Mouse (Mus musculus) urinary bladder, adult 18-20 months (tissue): ENCODE data around the gene Rasgef1b.

Source experiments
- DNase-seq, 2 experiments: peaks; one replicate each; pipeline ENCODE4 v3.0.0; 2022; ENCODE audit warnings: low spot score in 2 of 2, mixed read lengths in 2 of 2

Rasgef1b gene

GRCm38 (mm10) chr5:99374460-99374859 lies 354.4 kb downstream of the Rasgef1b start:
- DNase-seq: no peak

GRCm38 (mm10) chr5:99373570-99374151 lies 355.2 kb downstream of the Rasgef1b start:
- no peak for DNase-seq

- no peak for DNase-seq
Observed at GRCm38 (mm10) chr5:99370636-99371035, 358.2 kb downstream of the Rasgef1b start.

GRCm38 (mm10) chr5:99369256-99369655 lies 359.6 kb downstream of the Rasgef1b start:
- DNase-seq: no peak

- no peak for DNase-seq
Observed at GRCm38 (mm10) chr5:99368615-99369014, 360.2 kb downstream of the Rasgef1b start.

- DNase-seq: no peak
Observed at GRCm38 (mm10) chr5:99360531-99360930, 368.3 kb downstream of the Rasgef1b start.

GRCm38 (mm10) chr5:99359251-99359650 lies 369.6 kb downstream of the Rasgef1b start:
- DNase-seq: no peak

GRCm38 (mm10) chr5:99354640-99355132 lies 374.2 kb downstream of the Rasgef1b start:
- no peak for DNase-seq

- no peak for DNase-seq
Observed at GRCm38 (mm10) chr5:99350030-99350429, 378.8 kb downstream of the Rasgef1b start.

- DNase-seq: no peak
Observed at GRCm38 (mm10) chr5:99348257-99348849, 380.5 kb downstream of the Rasgef1b start.

- DNase-seq: no peak
Observed at GRCm38 (mm10) chr5:99342527-99342926, 386.3 kb downstream of the Rasgef1b start.

- DNase-seq: no peak
Observed at GRCm38 (mm10) chr5:99340311-99340989, 388.4 kb downstream of the Rasgef1b start.

GRCm38 (mm10) chr5:99339790-99340189 lies 389.1 kb downstream of the Rasgef1b start:
- peak; percentile 47 to 68 for DNase-seq

GRCm38 (mm10) chr5:99338826-99339225 lies 390.0 kb downstream of the Rasgef1b start:
- DNase-seq: no peak

- DNase-seq: no peak
Observed at GRCm38 (mm10) chr5:99336427-99336826, 392.4 kb downstream of the Rasgef1b start.

GRCm38 (mm10) chr5:99334017-99334416 lies 394.8 kb downstream of the Rasgef1b start:
- no peak for DNase-seq

- DNase-seq: peak in 1 of 2 experiments; percentile 49
Observed at GRCm38 (mm10) chr5:99332021-99332420, 396.8 kb downstream of the Rasgef1b start.

- DNase-seq: peak; percentile 55 to 67
Observed at GRCm38 (mm10) chr5:99329065-99329464, 399.8 kb downstream of the Rasgef1b start.

- DNase-seq: no peak
Observed at GRCm38 (mm10) chr5:99327019-99327418, 401.8 kb downstream of the Rasgef1b start.

GRCm38 (mm10) chr5:99325301-99325700 lies 403.6 kb downstream of the Rasgef1b start:
- DNase-seq: no peak

GRCm38 (mm10) chr5:99320783-99321182 lies 408.1 kb downstream of the Rasgef1b start:
- DNase-seq: no peak

GRCm38 (mm10) chr5:99297939-99298338 lies 430.9 kb downstream of the Rasgef1b start:
- no peak for DNase-seq

- DNase-seq: no peak
Observed at GRCm38 (mm10) chr5:99296348-99296747, 432.5 kb downstream of the Rasgef1b start.
